Mouse (Mus musculus): ENCODE data around the gene Wdr91.

Gene Wdr91

GRCm38 (mm10) chr6:34861546-34862053 lies 49.1 kb downstream of the Wdr91 start:
- DNase-seq = no peak

- DNase-seq = no peak
These were observed 78.3 kb downstream of the Wdr91 start for GRCm38 (mm10) chr6:34832352-34832751.
